Mouse (Mus musculus) retina, adult 2 months (tissue): Measurements from ENCODE around the gene Nrf1.

Experiments
- DNase-seq: peaks from one replicate; pipeline ENCODE4 v3.0.0-alpha.2; 2012; ENCODE audit warnings: low read depth, low spot score

Nrf1 gene

GRCm38 (mm10) chr6:30175225-30175917 lies 127.6 kb downstream of the Nrf1 start:
- DNase-seq: no peak

GRCm38 (mm10) chr6:30175918-30176421 lies 128.2 kb downstream of the Nrf1 start:
- no peak for DNase-seq

GRCm38 (mm10) chr6:30176496-30176895 lies 128.7 kb downstream of the Nrf1 start:
- no peak for DNase-seq

GRCm38 (mm10) chr6:30177305-30177704 lies 129.5 kb downstream of the Nrf1 start:
- DNase-seq: no peak

GRCm38 (mm10) chr6:30178023-30178639 lies 130.3 kb downstream of the Nrf1 start:
- no peak for DNase-seq

- no peak for DNase-seq
Measured at GRCm38 (mm10) chr6:30179046-30179445, 131.3 kb downstream of the Nrf1 start.

GRCm38 (mm10) chr6:30180321-30180720 lies 132.5 kb downstream of the Nrf1 start:
- no peak for DNase-seq

GRCm38 (mm10) chr6:30182038-30182437 lies 134.2 kb downstream of the Nrf1 start:
- DNase-seq: no peak

GRCm38 (mm10) chr6:30183624-30184023 lies 135.8 kb downstream of the Nrf1 start:
- no peak for DNase-seq

- no peak for DNase-seq
Measured at GRCm38 (mm10) chr6:30195656-30196055, 147.9 kb downstream of the Nrf1 start.

GRCm38 (mm10) chr6:30196143-30196542 lies 148.4 kb downstream of the Nrf1 start:
- DNase-seq: no peak
